ENCODE assay signal across 9 mouse cellular contexts in genomic region chr9:40834569-40834968, GRCm38 (mm10). TPM values are rescaled to one million over a fixed set of nuclear protein-coding genes. Genes with fewer than 3 reads are reported as not detected.
A peak's percentile ranks its signal among the peaks of the same experiment; 100 is the strongest.
DNase-seq lines count a peak whose midpoint lies in the region; ATAC-seq and TF ChIP-seq lines count a peak whose summit lies in the region.
"Had no signal": no experiment of that assay in that cellular context is flagged by ENCODE, and none has a peak within 500 bp of the region (broad histone marks: within the 10 kb centered on the region; RNA-seq: fewer than 3 reads in every experiment).

No protein-coding gene starts in this region.

- H3K4me3 ChIP-seq in gastrocnemius, adult 2 months, result no peak overlapping the region
- H3K4me3 ChIP-seq in kidney, postnatal 0 days (replicated peaks; ENCODE audit: low read depth, low read length), result no peak overlapping the region

- H3K4me1 ChIP-seq in kidney, postnatal 0 days (replicated peaks; ENCODE audit: insufficient read depth, low read length), result no peaks in the 10 kb centered on the region

- WGBS in kidney, postnatal 0 days, result 4% methylated on average over 12 of the region's 12 CpGs

- peak; percentile 86 for TF ChIP-seq CTCF in gastrocnemius, adult 2 months (IDR thresholded peaks at IDR 0.05)
- peak; percentile 93 for TF ChIP-seq CTCF in kidney, postnatal 0 days (IDR thresholded peaks at IDR 0.05; ENCODE audit: low read depth)

- H3K36me3 ChIP-seq in kidney, postnatal 0 days (ENCODE audit: insufficient read depth, low read length), result no peaks in the 10 kb centered on the region

- no peak overlapping the region for H3K4me2 ChIP-seq in kidney, postnatal 0 days (ENCODE audit: low read length)

- peak; percentile 83 for DNase-seq in 3T3-L1 (ENCODE audit: low read depth, low spot score)
- DNase-seq in Muller cell, postnatal 12 days (ENCODE audit: inconsistent ontology term), result peak; percentile 51
- DNase-seq in cerebellum, adult 9-11 months, result peak; percentile 67
- peak; percentile 76 for DNase-seq in gastrocnemius, adult 2 months
- DNase-seq in kidney, postnatal 0 days (ENCODE audit: low spot score), result peak; percentile 87
- DNase-seq in lung, adult 18-20 months, result peak; percentile 44 to 63
- peak; percentile 49 for DNase-seq in ovary, postnatal 10 days (ENCODE audit: low spot score)
- DNase-seq in thymus, postnatal 0 days (ENCODE audit: low spot score), result peak; percentile 73

- H3K27me3 ChIP-seq in kidney, postnatal 0 days (ENCODE audit: insufficient read depth, low read length), result no peaks in the 10 kb centered on the region

- H3K27ac ChIP-seq in gastrocnemius, adult 2 months, result no peak overlapping the region
- H3K27ac ChIP-seq in kidney, postnatal 0 days, result no peak overlapping the region

- H3K9me3 ChIP-seq in kidney, postnatal 0 days (replicated peaks; ENCODE audit: low read length), result no peaks in the 10 kb centered on the region

- no peak overlapping the region for H3K9ac ChIP-seq in kidney, postnatal 0 days (ENCODE audit: low read depth, low read length)

- intact Hi-C loops in gastrocnemius, adult 2 months (cut with DNase I), result loop anchor here (1.0 to 10.0 kb wide), 2 partner anchors 150 to 357 kb away; no protein-coding TSS in a partner anchor

- no peak for ATAC-seq in kidney, postnatal 0 days (replicated peaks; ENCODE audit: low FRiP score, low read depth)

RNA-seq across cellular contexts. Expression of gene Hspa8, which starts 33.8 kb away (rescaled TPM):
- 1,000 to 10,000 TPM; 1,297 to 1,609 TPM for total RNA-seq in gastrocnemius, adult 2 months (2021)
- 1,937 and 2,022 TPM in 2 replicates for polyA plus RNA-seq in kidney, postnatal 0 days (2015; fragmentation: Nextera tagmentation; extraction: Ambion mirVana)
- polyA plus RNA-seq in thymus, postnatal 0 days (2015; fragmentation: Nextera tagmentation; extraction: Ambion mirVana), result 1,839 and 2,551 TPM in 2 replicates

RNA-seq across cellular contexts. Expression of gene Bsx, which starts 39.4 kb away (rescaled TPM):
- total RNA-seq in gastrocnemius, adult 2 months (2021), result not detected
- polyA plus RNA-seq in kidney, postnatal 0 days (2015; fragmentation: Nextera tagmentation; extraction: Ambion mirVana), result not detected in 2 replicates
- not detected in 2 replicates for polyA plus RNA-seq in thymus, postnatal 0 days (2015; fragmentation: Nextera tagmentation; extraction: Ambion mirVana)
- polyA plus RNA-seq: gonadal fat pad, adult 2 months had no signal
